Mouse (Mus musculus) stomach, adult 2 months (tissue): Measurements from ENCODE around the gene Ckap4. TPM values are rescaled to one million over a fixed set of nuclear protein-coding genes. Genes with fewer than 3 reads are reported as not detected.

Experiments used
- polyA plus RNA-seq: library from polyadenylated mRNA; depleted of rRNA; stranded (reverse); fragments of >200 nt; gene quantifications from 2 replicates; pipeline ENCODE4 v1.2.3, GENCODE M21; 2012; rRNA removed

The Ckap4 gene
- 19.4 and 26.9 TPM in 2 replicates for polyA plus RNA-seq

DNA sequence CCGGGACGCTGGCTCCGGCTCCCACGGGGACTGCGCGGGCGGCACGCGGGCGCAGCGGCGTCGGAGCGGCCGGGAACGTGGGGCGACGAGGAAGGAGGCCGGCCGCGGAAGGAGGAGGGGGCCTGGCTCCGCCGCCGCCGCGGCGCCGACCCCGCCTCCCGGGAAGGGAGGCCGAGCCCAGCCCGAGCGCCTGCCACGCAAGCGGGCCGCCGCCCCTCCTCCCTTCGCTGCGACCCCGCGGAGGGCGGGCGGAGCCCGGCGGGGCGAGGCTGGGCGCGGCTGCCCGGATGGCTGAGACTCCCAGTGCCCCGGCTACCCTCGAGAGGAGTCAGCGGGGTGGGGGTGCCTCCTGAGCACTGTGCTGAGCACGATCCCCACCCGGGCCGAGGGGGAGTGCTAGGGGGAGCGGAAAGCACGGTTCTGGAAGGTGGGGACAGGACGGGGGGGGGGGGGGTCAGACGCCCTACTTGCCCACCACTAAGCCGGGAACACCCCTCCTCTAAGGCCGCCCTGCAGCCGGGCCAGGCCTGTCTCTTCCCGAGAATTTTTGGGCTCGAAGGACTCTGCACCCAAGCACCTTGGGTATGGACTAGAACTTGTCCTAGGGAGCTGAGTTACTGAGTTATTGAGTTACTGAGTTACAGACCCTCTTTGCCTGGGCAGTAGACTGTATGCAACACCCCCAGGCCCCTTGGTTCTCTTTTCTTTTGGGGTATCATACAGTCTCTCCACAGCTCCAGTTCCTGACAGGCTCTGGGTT is at the start of gene Ckap4:
Gene Ckap4, minus strand, starts transcription at position 151 of the 760 bp plus-strand sequence.

DNA sequence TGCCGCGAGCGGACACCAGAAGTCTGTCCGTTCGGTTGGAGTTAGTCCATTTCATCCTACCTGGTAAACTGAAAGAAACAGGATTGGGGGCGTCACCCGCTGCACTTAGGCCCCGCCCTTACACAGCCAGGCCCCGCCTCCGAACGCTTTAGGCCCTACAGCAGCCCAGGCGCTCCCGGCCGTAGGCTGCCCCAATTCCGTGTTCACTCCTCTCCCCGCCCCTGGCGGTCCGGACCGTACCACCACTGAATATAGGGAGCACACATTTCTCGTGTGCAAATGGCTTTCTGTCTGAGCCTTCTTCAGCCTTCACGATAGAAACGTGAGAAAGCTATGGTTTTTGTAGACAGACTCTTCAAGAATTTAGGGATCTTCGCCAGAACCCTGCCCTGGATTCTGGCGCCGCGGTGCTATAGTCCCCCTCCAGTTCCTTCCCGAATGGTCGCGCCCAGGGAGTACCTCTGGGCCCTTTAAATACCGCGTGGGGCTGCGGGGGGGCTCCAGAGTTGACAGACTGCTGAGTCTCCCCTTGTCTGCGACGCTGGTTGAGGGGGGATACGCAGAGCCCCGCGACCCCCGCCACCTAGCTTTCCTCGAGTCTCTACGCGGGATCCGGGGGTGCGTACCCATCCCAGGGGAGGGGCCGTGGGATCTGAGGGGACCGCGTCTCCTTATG is 42.7 kb upstream of the Ckap4 start, which contains the start of gene Tcp11l2:
Gene Tcp11l2, plus strand, starts transcription at position 232 of the 676 bp plus-strand sequence.

Other genes starting within 250 kb of the Ckap4 start
- 1.4 and 1.5 TPM in 2 replicates for gene Nuak1, start 93.5 kb downstream of the Ckap4 start, polyA plus RNA-seq
- 14.3 and 14.9 TPM in 2 replicates for gene Tcp11l2, start 42.6 kb upstream of the Ckap4 start, polyA plus RNA-seq
- 0.63 and 1.1 TPM in 2 replicates for gene Polr3b, start 88.2 kb upstream of the Ckap4 start, polyA plus RNA-seq
- gene Rfx4, start 222.0 kb upstream of the Ckap4 start, polyA plus RNA-seq: not detected in 2 replicates